ENCODE assay signal across 16 mouse cellular contexts in the genomic region with DNA sequence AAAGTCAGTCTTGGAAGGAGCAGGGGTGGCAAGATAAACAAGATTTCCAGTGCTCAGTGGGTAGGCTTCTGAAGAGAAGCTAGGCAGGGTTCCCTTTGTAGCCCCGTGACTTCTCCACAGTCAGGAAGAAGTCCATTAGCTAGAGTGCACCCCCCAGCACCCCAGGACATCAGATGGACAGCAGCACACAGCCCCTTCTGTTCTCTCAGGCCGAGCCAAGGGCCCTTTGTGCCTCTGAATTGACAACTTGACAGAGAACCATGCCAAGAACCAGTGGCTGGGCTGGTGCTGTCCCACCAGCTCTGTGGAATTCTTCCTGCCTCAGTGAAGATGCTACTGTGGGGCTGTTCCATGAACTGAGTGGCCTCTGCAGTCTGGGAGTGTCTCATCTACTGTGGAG. TPM values are rescaled to one million over a fixed set of nuclear protein-coding genes. Genes with fewer than 3 reads are reported as not detected.
DNase-seq lines count a peak whose midpoint lies in the region; ATAC-seq and TF ChIP-seq lines count a peak whose summit lies in the region.
"Had no signal": no experiment of that assay in that cellular context is flagged by ENCODE, and none has a peak within 500 bp of the region (broad histone marks: within the 10 kb centered on the region; RNA-seq: fewer than 3 reads in every experiment).

No protein-coding gene starts in this region.

- intact Hi-C loops in gastrocnemius, adult 2 months (cut with DNase I), result no loop called here

- H3K27ac ChIP-seq in gastrocnemius, adult 2 months, result peak overlapping the region; percentile 48
- H3K27ac ChIP-seq in midbrain, postnatal 0 days (ENCODE audit: low read depth, low read length), result no peak overlapping the region
- no peak overlapping the region for H3K27ac ChIP-seq in midbrain, embryonic 13.5 days
- H3K27ac ChIP-seq: embryonic facial prominence, embryonic 10.5 days; forebrain, embryonic 15.5 days; heart, adult 2 months; hindbrain, embryonic 10.5 days; intestine, embryonic 15.5 days had no signal

- no peaks in the 10 kb centered on the region for H3K27me3 ChIP-seq in midbrain, postnatal 0 days (ENCODE audit: insufficient read depth, low read length)
- no peaks in the 10 kb centered on the region for H3K27me3 ChIP-seq in midbrain, embryonic 13.5 days
- H3K27me3 ChIP-seq: forebrain, embryonic 15.5 days; intestine, embryonic 15.5 days had no signal

- no peak overlapping the region for H3K9ac ChIP-seq in midbrain, postnatal 0 days (replicated peaks; ENCODE audit: low read length, poor library complexity, severe bottlenecking)
- no peak overlapping the region for H3K9ac ChIP-seq in midbrain, embryonic 13.5 days (replicated peaks)
- H3K9ac ChIP-seq: forebrain, embryonic 15.5 days; heart, embryonic 12.5 days; intestine, embryonic 15.5 days had no signal

- no peaks in the 10 kb centered on the region for H3K9me3 ChIP-seq in midbrain, postnatal 0 days (ENCODE audit: low read length)
- H3K9me3 ChIP-seq in midbrain, embryonic 13.5 days, result no peaks in the 10 kb centered on the region
- H3K9me3 ChIP-seq: forebrain, embryonic 15.5 days; hindbrain, embryonic 10.5 days; intestine, embryonic 15.5 days had no signal

- no peak for TF ChIP-seq CTCF in gastrocnemius, adult 2 months (IDR thresholded peaks at IDR 0.05)
- TF ChIP-seq CTCF in midbrain, postnatal 0 days (IDR thresholded peaks at IDR 0.05), result no peak

- no peak for DNase-seq in cerebellum, adult 9-11 months
- DNase-seq in gastrocnemius, adult 2 months, result no peak
- no peak for DNase-seq in gastrocnemius, adult 8-10 months (ENCODE audit: low spot score in 2 of 2)
- DNase-seq in midbrain, postnatal 0 days (ENCODE audit: low spot score), result peak; percentile 57
- DNase-seq in Muller cell, postnatal 12 days (ENCODE audit: inconsistent ontology term), result peak; percentile 88
- DNase-seq in urinary bladder, postnatal 14 days (ENCODE audit: low spot score), result no peak
- DNase-seq: adrenal gland, postnatal 14 days; heart, adult 2 months; kidney, adult 18-20 months had no signal

- 39% methylated on average over 2 of the region's 2 CpGs for WGBS in midbrain, postnatal 0 days
- 71% methylated on average over 2 of the region's 2 CpGs for WGBS in midbrain, embryonic 13.5 days

- H3K36me3 ChIP-seq in midbrain, postnatal 0 days (ENCODE audit: insufficient read depth, low read length), result no peaks in the 10 kb centered on the region
- no peaks in the 10 kb centered on the region for H3K36me3 ChIP-seq in midbrain, embryonic 13.5 days
- H3K36me3 ChIP-seq: embryonic facial prominence, embryonic 10.5 days; forebrain, embryonic 15.5 days; heart, embryonic 12.5 days; hindbrain, embryonic 10.5 days; intestine, embryonic 15.5 days had no signal

- H3K4me3 ChIP-seq in gastrocnemius, adult 2 months, result no peak overlapping the region
- no peak overlapping the region for H3K4me3 ChIP-seq in midbrain, postnatal 0 days (ENCODE audit: low read depth, low read length)
- no peak overlapping the region for H3K4me3 ChIP-seq in midbrain, embryonic 13.5 days (replicated peaks)
- H3K4me3 ChIP-seq: embryonic facial prominence, embryonic 10.5 days; forebrain, embryonic 15.5 days; heart, adult 2 months; heart, embryonic 12.5 days; hindbrain, embryonic 10.5 days; intestine, embryonic 15.5 days had no signal

- H3K4me2 ChIP-seq in midbrain, postnatal 0 days (ENCODE audit: low read depth, low read length, poor library complexity, severe bottlenecking), result no peak overlapping the region
- no peak overlapping the region for H3K4me2 ChIP-seq in midbrain, embryonic 13.5 days (replicated peaks)
- H3K4me2 ChIP-seq: forebrain, embryonic 15.5 days; heart, embryonic 12.5 days; intestine, embryonic 15.5 days had no signal

- no peaks in the 10 kb centered on the region for H3K4me1 ChIP-seq in midbrain, postnatal 0 days (ENCODE audit: insufficient read depth, low read length)
- 0 out of 2 replicates have a peak, but pooled peaks cover 2% of the 10 kb centered on the region for H3K4me1 ChIP-seq in midbrain, embryonic 13.5 days (replicated peaks)
- H3K4me1 ChIP-seq: forebrain, embryonic 15.5 days; intestine, embryonic 15.5 days had no signal

- ATAC-seq in cerebellum, adult (ENCODE audit: insufficient number of reproducible peaks, low FRiP score, low TSS enrichment), result peak; percentile 36; the same call in 1 of the 2 replicates
- ATAC-seq in midbrain, postnatal 0 days (ENCODE audit: low FRiP score), result no peak
- no peak for ATAC-seq in midbrain, embryonic 13.5 days
- ATAC-seq: forebrain, embryonic 15.5 days; intestine, embryonic 15.5 days had no signal

RNA-seq across cellular contexts. Expression of a gene that starts 28.4 kb away (rescaled TPM):
- 10 to 100 TPM; 10.1 to 13.7 TPM for total RNA-seq in gastrocnemius, adult 2 months (2021)
- total RNA-seq in gastrocnemius, adult 8-10 months (2022), result 10 to 100 TPM in 3 of 4 experiments, 1 to 10 TPM in 1; 9.9 to 12.4 (median 11.0) TPM
- 30.7 and 44.8 TPM in 2 replicates for total RNA-seq in midbrain, postnatal 0 days (2014; rRNA removed)
- 38.3 and 41.0 TPM in 2 replicates for polyA plus RNA-seq in midbrain, postnatal 0 days (2015; fragmentation: Nextera tagmentation; extraction: Ambion mirVana)
- polyA plus RNA-seq in midbrain, embryonic 13.5 days (2015; fragmentation: Nextera tagmentation; extraction: Ambion mirVana), result 45.5 and 45.7 TPM in 2 replicates

RNA-seq across cellular contexts. Expression of a gene that starts 49.7 kb away (rescaled TPM):
- 1 to 10 TPM; 1.0 to 1.3 TPM for total RNA-seq in gastrocnemius, adult 2 months (2021)
- 1 to 10 TPM in 3 of 4 experiments, under 1 TPM in 1; 0.77 to 1.4 (median 1.2) TPM for total RNA-seq in gastrocnemius, adult 8-10 months (2022)
- 111 and 115 TPM in 2 replicates for total RNA-seq in midbrain, postnatal 0 days (2014; rRNA removed)
- 64.5 and 65.2 TPM in 2 replicates for polyA plus RNA-seq in midbrain, postnatal 0 days (2015; fragmentation: Nextera tagmentation; extraction: Ambion mirVana)
- 34.2 and 37.3 TPM in 2 replicates for polyA plus RNA-seq in midbrain, embryonic 13.5 days (2015; fragmentation: Nextera tagmentation; extraction: Ambion mirVana)

Comparison
In these comparisons a context has a peak if more than half of its experiments do, and no peak if none do; other contexts are left out.
1. DNase-seq: peak in midbrain, postnatal 0 days (single experiment) and Muller cell, postnatal 12 days (single experiment); none in cerebellum, adult 9-11 months (single experiment), gastrocnemius, adult 2 months (single experiment), gastrocnemius, adult 8-10 months (0 of 2) and urinary bladder, postnatal 14 days (single experiment).
2. RNA of a gene that starts 49.7 kb away (total RNA-seq): 111 to 115 TPM in midbrain, postnatal 0 days; 1.0 to 1.3 TPM in gastrocnemius, adult 2 months and 0.77 to 1.4 TPM in gastrocnemius, adult 8-10 months; every median in the first group is over 10 times any median in the second.